Comparison of ENCODE assay signal across 10 mouse cellular contexts in the genomic region with DNA sequence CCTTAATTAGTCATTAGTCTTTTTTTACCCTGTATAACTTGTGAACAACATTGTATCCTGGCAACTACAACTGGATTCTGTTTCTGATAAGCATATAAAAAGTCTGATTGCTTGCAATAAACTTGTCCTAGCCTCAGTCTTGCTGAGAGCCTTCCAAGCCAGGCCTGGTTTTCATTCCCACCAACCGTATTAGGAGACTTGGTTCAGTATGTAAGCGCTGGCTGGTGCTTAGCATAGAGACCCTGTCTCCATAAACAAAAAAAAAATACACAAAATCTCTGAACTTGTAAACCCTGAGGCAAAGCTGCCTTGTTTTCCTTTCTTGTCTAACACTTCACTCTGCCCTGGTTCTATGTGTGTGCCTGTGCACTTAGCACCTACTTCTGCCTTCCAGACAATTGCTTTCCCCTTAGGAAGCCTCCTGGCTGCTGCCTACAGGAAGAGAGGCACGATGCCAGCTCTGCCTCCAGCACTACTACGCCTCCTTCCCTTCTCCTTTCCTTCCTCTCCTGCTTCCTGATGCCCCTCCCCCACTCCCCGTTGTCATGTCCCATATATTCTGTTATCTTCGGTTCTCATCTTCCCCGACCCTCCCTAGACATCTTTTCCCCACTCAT. TPM values are rescaled to one million over a fixed set of nuclear protein-coding genes. Genes with fewer than 3 reads are reported as not detected.
DNase-seq lines count a peak whose midpoint lies in the region; ATAC-seq and TF ChIP-seq lines count a peak whose summit lies in the region.
"Had no signal": no experiment of that assay in that cellular context is flagged by ENCODE, and none has a peak within 500 bp of the region (broad histone marks: within the 10 kb centered on the region; RNA-seq: fewer than 3 reads in every experiment).

No protein-coding gene starts in this region.

- peaks cover 8% of the 10 kb centered on the region for H3K4me1 ChIP-seq in forebrain, embryonic 16.5 days (replicated peaks; ENCODE audit: control insufficient read depth, insufficient read depth, low read length)
- peaks cover 7% of the 10 kb centered on the region; the same call in 1 of the 2 replicates for H3K4me1 ChIP-seq in forebrain, embryonic 12.5 days
- no peaks in the 10 kb centered on the region for H3K4me1 ChIP-seq in cerebellum, adult 2 months (ENCODE audit: control insufficient read depth, insufficient read depth, low read length)
- H3K4me1 ChIP-seq: liver, embryonic 15.5 days had no signal

- no peak overlapping the region for H3K27ac ChIP-seq in forebrain, embryonic 16.5 days (ENCODE audit: low read length)
- no peak overlapping the region for H3K27ac ChIP-seq in forebrain, embryonic 12.5 days
- H3K27ac ChIP-seq in cerebellum, adult 2 months (ENCODE audit: insufficient read depth, low read length): no peak overlapping the region
- H3K27ac ChIP-seq: liver, embryonic 15.5 days had no signal

- no peaks in the 10 kb centered on the region for H3K9me3 ChIP-seq in forebrain, embryonic 16.5 days (ENCODE audit: control insufficient read depth, low read length)
- H3K9me3 ChIP-seq in forebrain, embryonic 12.5 days: no peaks in the 10 kb centered on the region
- H3K9me3 ChIP-seq: liver, embryonic 15.5 days had no signal

- H3K27me3 ChIP-seq in forebrain, embryonic 16.5 days (replicated peaks; ENCODE audit: control insufficient read depth, insufficient read depth, low read length): no peaks in the 10 kb centered on the region
- no peaks in the 10 kb centered on the region for H3K27me3 ChIP-seq in forebrain, embryonic 12.5 days
- H3K27me3 ChIP-seq in cerebellum, adult 2 months (ENCODE audit: control insufficient read depth, insufficient read depth, low read length): no peaks in the 10 kb centered on the region
- H3K27me3 ChIP-seq: CH12.LX; liver, embryonic 15.5 days had no signal

- H3K4me2 ChIP-seq in forebrain, embryonic 16.5 days (ENCODE audit: low read length): no peak overlapping the region
- no peak overlapping the region for H3K4me2 ChIP-seq in forebrain, embryonic 12.5 days
- H3K4me2 ChIP-seq: liver, embryonic 15.5 days had no signal

- ATAC-seq in forebrain, embryonic 16.5 days: peak; percentile 49; the same call in 1 of the 2 replicates
- ATAC-seq in forebrain, embryonic 12.5 days (ENCODE audit: low FRiP score): no peak
- ATAC-seq in CD4-positive, CD25-positive, alpha-beta regulatory T cell, adult 4 months: no peak

- no peak overlapping the region for H3K9ac ChIP-seq in forebrain, embryonic 16.5 days (replicated peaks; ENCODE audit: low read depth, low read length)
- H3K9ac ChIP-seq in forebrain, embryonic 12.5 days: no peak overlapping the region
- H3K9ac ChIP-seq: liver, embryonic 15.5 days had no signal

- intact Hi-C loops in left cerebral cortex, postnatal 14 days (cut with DNase I): no loop called here

- WGBS in forebrain, embryonic 16.5 days: 53% methylated on average over 7 of the region's 7 CpGs
- 64% methylated on average over 7 of the region's 7 CpGs for WGBS in forebrain, embryonic 12.5 days
- WGBS in cerebellum, adult 2 months: 52% methylated on average over 7 of the region's 7 CpGs

- no peaks in the 10 kb centered on the region for H3K36me3 ChIP-seq in forebrain, embryonic 16.5 days (ENCODE audit: control insufficient read depth, insufficient read depth)
- no peaks in the 10 kb centered on the region for H3K36me3 ChIP-seq in forebrain, embryonic 12.5 days (replicated peaks)
- H3K36me3 ChIP-seq: liver, embryonic 15.5 days had no signal

- DNase-seq in left cerebral cortex, postnatal 14 days (ENCODE audit: low spot score in 2 of 2): peak; percentile 31 to 46
- no peak for DNase-seq in left cerebral cortex, adult 8-10 months (ENCODE audit: low spot score in 2 of 2)
- DNase-seq in kidney, postnatal 4 days: peak; percentile 60 to 64
- peak; percentile 11 for DNase-seq in right cerebral cortex, postnatal 25 days
- DNase-seq in cerebellum, adult 2 months: no peak

- no peak overlapping the region for H3K4me3 ChIP-seq in forebrain, embryonic 16.5 days (replicated peaks; ENCODE audit: low read length)
- no peak overlapping the region for H3K4me3 ChIP-seq in forebrain, embryonic 12.5 days (replicated peaks)
- no peak overlapping the region for H3K4me3 ChIP-seq in cerebellum, adult 2 months (replicated peaks; ENCODE audit: insufficient read depth, low read depth, low read length)
- H3K4me3 ChIP-seq: liver, embryonic 15.5 days had no signal

- no peak for TF ChIP-seq POLR2A in cerebellum, adult 2 months (IDR thresholded peaks at IDR 0.05; ENCODE audit: borderline replicate concordance, insufficient read depth, low read length)

- TF ChIP-seq CTCF in cerebellum, adult 2 months (IDR thresholded peaks at IDR 0.05; ENCODE audit: borderline replicate concordance, insufficient read depth, low read depth, low read length): no peak

RNA-seq across cellular contexts. Expression of a gene that starts 14.8 kb away (rescaled TPM):
- polyA plus RNA-seq in forebrain, embryonic 16.5 days (2015; fragmentation: Nextera tagmentation; extraction: Ambion mirVana): 0.81 and 0.95 TPM in 2 replicates
- polyA plus RNA-seq in forebrain, embryonic 12.5 days (2016; fragmentation: Nextera tagmentation; extraction: Ambion mirVana): 1.1 and 1.9 TPM in 2 replicates
- under 1 TPM in 1 of 2 experiments, not detected in 1; 0.66 TPM for total RNA-seq in left cerebral cortex, postnatal 14 days (2021)
- under 1 TPM in 1 of 4 experiments, not detected in 3; 0.28 TPM for total RNA-seq in left cerebral cortex, adult 8-10 months (2022)
- polyA plus RNA-seq in CD4-positive, CD25-positive, alpha-beta regulatory T cell, adult 4 months (2017; shearing (Covaris generic)): under 1 TPM in 1 of 2 experiments, not detected in 1; 0.24 TPM
- 0.11 and 0.29 TPM in 2 replicates for polyA plus RNA-seq in cerebellum, adult 2 months (2012; rRNA removed)
- total RNA-seq: CH12.LX had no signal
- polyA plus RNA-seq: liver, embryonic 15.5 days had no signal

Comparison
In these comparisons a context has a peak if more than half of its experiments do, and no peak if none do; other contexts are left out.
1. DNase-seq: peak in left cerebral cortex, postnatal 14 days (2 of 2), kidney, postnatal 4 days (2 of 2) and right cerebral cortex, postnatal 25 days (single experiment); none in left cerebral cortex, adult 8-10 months (0 of 2) and cerebellum, adult 2 months (0 of 2).